Mouse (Mus musculus) adrenal gland, adult (tissue): ENCODE measurements at regions not wholly inside any gene's neighbourhood (a gene's known extent, or its start where the extent isn't known, plus 50 kb on each side); places are given as distances from the start of the nearest gene placed in this dataset.
A peak's percentile ranks its signal among the peaks of the same experiment; 100 is the strongest.

Experiments
- DNase-seq, 2 experiments: peaks; one replicate each; pipeline ENCODE4 v3.0.0; 2022 to 2023; ENCODE audit warnings: low spot score in 1 of 2; ENCODE audit not compliant: inconsistent age in 2 of 2

- no peak for DNase-seq
Measured at GRCm38 (mm10) chr9:120233011-120233410, 68.3 kb upstream of the Myrip start.

DNA sequence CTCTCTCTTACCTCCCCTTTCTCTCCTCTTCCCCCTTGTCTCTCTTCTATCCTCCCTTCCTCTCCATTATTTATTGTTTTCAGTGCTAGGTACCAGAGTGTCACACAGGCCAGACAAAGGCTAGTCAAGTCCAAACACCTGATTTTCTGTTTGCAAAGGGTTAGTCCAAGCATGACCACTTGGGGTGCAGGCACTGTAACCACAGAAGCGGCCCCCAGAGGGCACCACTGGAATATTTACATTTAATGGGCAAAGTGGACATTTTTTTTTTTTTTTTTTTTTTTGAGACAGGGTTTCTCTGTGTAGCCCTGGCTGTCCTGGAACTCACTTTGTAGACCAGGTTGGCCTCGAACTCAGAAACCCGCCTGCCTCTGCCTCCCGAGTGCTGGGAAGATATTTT lies 66.3 kb upstream of the Myrip start:
- peak; percentile 7 to 41 for DNase-seq

DNA sequence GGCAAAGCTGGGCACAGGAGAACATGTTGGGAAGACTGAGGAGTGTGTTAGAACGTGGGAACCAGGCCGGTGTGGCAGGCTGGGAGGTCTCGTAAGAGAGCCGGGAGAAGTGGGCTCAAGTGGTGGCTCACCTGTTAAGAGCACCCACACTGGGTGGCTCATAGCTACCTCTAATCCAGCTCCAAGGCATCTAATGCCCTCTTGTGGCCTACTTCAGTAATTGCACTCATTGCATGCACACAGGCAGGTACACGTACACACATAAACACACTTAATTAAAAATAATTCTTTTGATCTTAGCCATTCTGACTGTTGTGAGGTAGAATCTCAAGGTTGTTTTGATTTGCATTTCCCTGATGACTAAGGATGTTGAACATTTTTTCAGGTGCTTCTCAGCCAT lies 55.9 kb upstream of the Myrip start:
- no peak for DNase-seq

DNA sequence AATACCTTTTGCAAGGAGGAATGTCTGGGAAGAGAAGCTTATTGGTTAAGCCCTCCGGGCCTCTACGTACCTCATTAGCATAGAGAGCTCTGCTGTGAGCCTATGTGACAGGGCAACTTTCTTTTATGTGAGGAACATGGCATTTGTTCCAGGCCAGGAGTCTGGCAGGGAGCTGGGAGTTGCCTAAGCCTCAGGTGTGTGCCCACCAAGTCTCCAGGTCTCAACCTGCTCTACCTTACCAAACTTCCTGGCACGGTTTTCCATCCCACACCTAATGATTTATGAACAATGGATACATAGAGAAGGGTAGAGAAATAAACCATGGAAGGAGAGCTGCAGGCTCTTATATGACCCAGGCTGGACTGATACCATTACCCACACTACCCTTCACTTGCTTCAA lies 52.6 kb upstream of the Myrip start:
- DNase-seq = no peak
